Mouse (Mus musculus): ENCODE measurements around the gene Lhx5. TPM values are rescaled to one million over a fixed set of nuclear protein-coding genes. Genes with fewer than 3 reads are reported as not detected.

The Lhx5 gene
- polyA plus RNA-seq, 1 experiment from 2014 or later = 22.5 TPM

- no peak for ATAC-seq
- H3K36me3 ChIP-seq (ENCODE audit: control insufficient read depth, insufficient read depth, low read length) = no peaks in the 10 kb centered on the region
- no peak overlapping the region for H3K4me2 ChIP-seq (ENCODE audit: low read length)
- WGBS = 54% methylated on average over 13 of the region's 13 CpGs
- no peaks in the 10 kb centered on the region for H3K9me3 ChIP-seq (replicated peaks; ENCODE audit: control insufficient read depth, low read length, poor library complexity, severe bottlenecking)
- H3K9ac ChIP-seq (ENCODE audit: low read depth, low read length) = no peak overlapping the region
- H3K4me1 ChIP-seq (ENCODE audit: control insufficient read depth, insufficient read depth, low read length) = no peaks in the 10 kb centered on the region; the same call in 1 of the 2 replicates
- no peak overlapping the region for H3K4me3 ChIP-seq (ENCODE audit: low read depth, low read length)
- no peaks in the 10 kb centered on the region; the same call in 1 of the 2 replicates for H3K27me3 ChIP-seq (ENCODE audit: control insufficient read depth, insufficient read depth, low read depth, low read length)
- H3K27ac ChIP-seq (ENCODE audit: low read length) = no peak overlapping the region
Observed at GRCm38 (mm10) chr5:120447305-120447704, 15.8 kb downstream of the Lhx5 start.

DNA sequence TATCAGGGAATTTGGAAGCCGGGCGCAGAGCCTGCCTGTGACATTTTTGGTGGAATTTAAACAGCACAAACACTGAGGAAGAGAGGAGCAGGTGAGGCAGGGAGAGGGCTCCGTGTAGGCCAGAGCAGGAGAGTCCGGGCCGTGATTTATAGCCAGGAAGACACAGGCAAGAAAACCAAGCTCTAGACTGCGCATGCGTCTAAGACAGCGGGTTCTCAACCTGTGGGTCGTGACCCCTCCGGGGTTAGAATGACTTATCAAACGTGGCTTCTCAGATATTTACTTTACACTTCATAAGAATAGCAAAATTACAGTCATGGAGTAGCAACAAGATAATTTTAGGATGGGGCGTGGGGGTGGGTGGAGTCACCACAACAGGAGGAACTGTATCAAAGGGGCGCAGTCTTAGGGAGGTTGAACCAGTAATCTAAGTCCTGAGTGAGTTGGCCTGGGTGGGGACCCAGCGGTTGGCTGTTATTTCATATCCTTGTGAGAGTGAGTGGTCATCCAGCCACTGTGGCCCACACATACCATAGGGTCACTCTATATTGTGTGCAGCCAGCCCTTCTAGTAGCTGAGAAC is 23.3 kb downstream of the Lhx5 start:
- no peaks in the 10 kb centered on the region for H3K4me1 ChIP-seq (ENCODE audit: control insufficient read depth, insufficient read depth, low read length)
- H3K9me3 ChIP-seq (replicated peaks; ENCODE audit: control insufficient read depth, low read length, poor library complexity, severe bottlenecking) = no peaks in the 10 kb centered on the region
- H3K27me3 ChIP-seq (ENCODE audit: control insufficient read depth, insufficient read depth, low read depth, low read length) = peaks cover 6% of the 10 kb centered on the region; the same call in 1 of the 2 replicates
- H3K27ac ChIP-seq (ENCODE audit: low read length) = no peak overlapping the region
- no peak overlapping the region for H3K9ac ChIP-seq (ENCODE audit: low read depth, low read length)
- no peaks in the 10 kb centered on the region for H3K36me3 ChIP-seq (ENCODE audit: control insufficient read depth, insufficient read depth, low read length)
- no peak for ATAC-seq
- WGBS = 80% methylated on average over 14 of the region's 14 CpGs
- H3K4me2 ChIP-seq (ENCODE audit: low read length) = no peak overlapping the region
- no peak overlapping the region for H3K4me3 ChIP-seq (ENCODE audit: low read depth, low read length)

GRCm38 (mm10) chr5:120456253-120456652 is 24.8 kb downstream of the Lhx5 start:
- Histone ChIP-seq H3K9me3 (replicated peaks; ENCODE audit: control insufficient read depth, low read length, poor library complexity, severe bottlenecking) (no peaks in the 10 kb centered on the region), H3K36me3 (ENCODE audit: control insufficient read depth, insufficient read depth, low read length) (no peaks in the 10 kb centered on the region), H3K27ac (ENCODE audit: low read length) (no peak overlapping the region), H3K4me2 (ENCODE audit: low read length) (no peak overlapping the region), H3K4me1 (ENCODE audit: control insufficient read depth, insufficient read depth, low read length) (no peaks in the 10 kb centered on the region), H3K27me3 (ENCODE audit: control insufficient read depth, insufficient read depth, low read depth, low read length) (peaks cover 6% of the 10 kb centered on the region; the same call in 1 of the 2 replicates), H3K4me3 (ENCODE audit: low read depth, low read length) (no peak overlapping the region), H3K9ac (ENCODE audit: low read depth, low read length) (no peak overlapping the region)
- no peak for ATAC-seq
- WGBS = 56% methylated on average over 1 of the region's 1 CpGs

DNA sequence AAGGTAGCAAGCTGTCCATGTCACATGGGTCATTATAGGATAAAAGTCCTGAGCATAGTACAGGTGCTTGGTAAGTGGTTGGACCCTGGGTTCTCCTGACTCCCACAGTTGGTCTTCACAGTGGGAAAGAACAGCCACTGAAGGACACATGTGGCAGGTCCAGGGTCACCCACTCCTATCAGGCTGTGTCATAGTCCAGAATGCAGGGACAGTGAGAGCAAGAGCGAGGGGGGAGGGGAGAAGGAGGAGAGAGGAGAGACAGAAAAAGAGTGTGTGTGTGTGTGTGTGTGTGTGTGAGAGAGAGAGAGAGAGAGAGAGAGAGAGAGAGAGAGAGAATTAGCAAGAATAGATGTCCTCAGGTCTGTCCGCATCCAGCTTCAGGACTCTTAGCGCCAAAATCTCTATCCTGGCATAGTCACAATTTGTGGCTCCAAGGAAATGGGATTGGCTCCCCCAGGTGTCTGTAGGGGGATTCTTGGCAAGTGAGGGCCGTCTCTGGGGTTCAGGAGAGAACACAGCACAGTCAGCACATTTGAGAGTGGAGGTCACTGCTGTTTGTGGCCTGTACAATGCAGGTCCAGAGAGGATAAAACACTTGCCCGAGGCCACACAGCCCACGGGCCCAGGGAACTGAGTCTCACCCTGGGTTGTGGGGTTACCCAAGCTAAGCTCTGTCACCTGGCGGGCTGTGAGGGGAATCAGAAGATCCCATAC is 25.5 kb downstream of the Lhx5 start:
- Histone ChIP-seq H3K27me3 (ENCODE audit: control insufficient read depth, insufficient read depth, low read depth, low read length) (peaks cover 6% of the 10 kb centered on the region; the same call in 1 of the 2 replicates), H3K4me1 (ENCODE audit: control insufficient read depth, insufficient read depth, low read length) (no peaks in the 10 kb centered on the region), H3K27ac (ENCODE audit: low read length) (no peak overlapping the region), H3K9me3 (replicated peaks; ENCODE audit: control insufficient read depth, low read length, poor library complexity, severe bottlenecking) (no peaks in the 10 kb centered on the region), H3K36me3 (ENCODE audit: control insufficient read depth, insufficient read depth, low read length) (no peaks in the 10 kb centered on the region), H3K9ac (ENCODE audit: low read depth, low read length) (no peak overlapping the region), H3K4me3 (ENCODE audit: low read depth, low read length) (no peak overlapping the region), H3K4me2 (ENCODE audit: low read length) (no peak overlapping the region)
- ATAC-seq = no peak
- 54% methylated on average over 7 of the region's 7 CpGs for WGBS

DNA sequence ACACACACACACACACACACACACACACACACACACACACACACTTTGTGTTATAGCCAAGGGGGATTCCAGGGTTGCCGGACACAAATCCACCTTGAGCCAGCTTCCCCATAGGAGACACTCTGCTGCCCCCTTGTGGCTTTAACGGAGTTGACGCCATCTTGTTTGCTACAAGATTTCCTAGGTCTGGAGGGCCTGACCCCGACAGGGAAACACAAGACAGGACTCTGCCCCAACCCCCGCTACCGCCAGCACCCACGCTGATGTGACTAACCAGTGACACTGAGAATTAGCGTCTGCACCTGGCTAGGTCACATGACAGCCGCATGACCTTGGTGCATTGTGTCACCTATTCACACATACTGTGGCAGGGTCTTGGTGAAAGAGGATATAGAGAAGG is 26.1 kb downstream of the Lhx5 start:
- 5% methylated on average over 9 of the region's 9 CpGs for WGBS
- H3K4me2 ChIP-seq (ENCODE audit: low read length) = no peak overlapping the region
- no peak overlapping the region for H3K9ac ChIP-seq (ENCODE audit: low read depth, low read length)
- H3K4me3 ChIP-seq (ENCODE audit: low read depth, low read length) = no peak overlapping the region
- no peaks in the 10 kb centered on the region for H3K9me3 ChIP-seq (replicated peaks; ENCODE audit: control insufficient read depth, low read length, poor library complexity, severe bottlenecking)
- H3K4me1 ChIP-seq (ENCODE audit: control insufficient read depth, insufficient read depth, low read length) = no peaks in the 10 kb centered on the region
- ATAC-seq = no peak
- no peak overlapping the region for H3K27ac ChIP-seq (ENCODE audit: low read length)
- no peaks in the 10 kb centered on the region for H3K36me3 ChIP-seq (ENCODE audit: control insufficient read depth, insufficient read depth, low read length)
- peaks cover 10% of the 10 kb centered on the region; the same call in 1 of the 2 replicates for H3K27me3 ChIP-seq (ENCODE audit: control insufficient read depth, insufficient read depth, low read depth, low read length)

DNA sequence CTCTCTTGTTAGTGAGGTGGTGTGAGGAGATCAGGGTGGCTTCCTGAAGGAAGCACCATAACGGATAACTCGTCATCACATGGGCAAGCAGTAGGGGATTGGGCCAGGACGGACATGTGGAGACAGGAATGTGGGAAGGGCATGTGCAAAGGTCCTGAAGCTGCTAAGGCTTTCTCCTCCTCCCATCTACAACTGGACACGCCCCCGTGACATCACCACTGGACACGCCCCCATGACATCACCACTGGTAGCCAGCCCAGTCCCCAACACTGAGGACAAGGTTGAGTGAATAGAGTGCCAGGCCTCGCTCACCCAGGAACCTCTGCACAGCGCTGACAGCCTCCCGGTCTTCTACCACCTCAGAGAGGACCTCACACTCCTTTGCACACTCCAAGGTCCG is 27.6 kb downstream of the Lhx5 start:
- no peaks in the 10 kb centered on the region for H3K36me3 ChIP-seq (ENCODE audit: control insufficient read depth, insufficient read depth, low read length)
- peaks cover 10% of the 10 kb centered on the region; the same call in 1 of the 2 replicates for H3K27me3 ChIP-seq (ENCODE audit: control insufficient read depth, insufficient read depth, low read depth, low read length)
- no peak overlapping the region for H3K9ac ChIP-seq (ENCODE audit: low read depth, low read length)
- no peak overlapping the region for H3K4me3 ChIP-seq (ENCODE audit: low read depth, low read length)
- ATAC-seq = no peak
- H3K4me1 ChIP-seq (ENCODE audit: control insufficient read depth, insufficient read depth, low read length) = no peaks in the 10 kb centered on the region
- no peak overlapping the region for H3K4me2 ChIP-seq (ENCODE audit: low read length)
- no peaks in the 10 kb centered on the region for H3K9me3 ChIP-seq (replicated peaks; ENCODE audit: control insufficient read depth, low read length, poor library complexity, severe bottlenecking)
- no peak overlapping the region for H3K27ac ChIP-seq (ENCODE audit: low read length)
- 86% methylated on average over 10 of the region's 10 CpGs for WGBS

DNA sequence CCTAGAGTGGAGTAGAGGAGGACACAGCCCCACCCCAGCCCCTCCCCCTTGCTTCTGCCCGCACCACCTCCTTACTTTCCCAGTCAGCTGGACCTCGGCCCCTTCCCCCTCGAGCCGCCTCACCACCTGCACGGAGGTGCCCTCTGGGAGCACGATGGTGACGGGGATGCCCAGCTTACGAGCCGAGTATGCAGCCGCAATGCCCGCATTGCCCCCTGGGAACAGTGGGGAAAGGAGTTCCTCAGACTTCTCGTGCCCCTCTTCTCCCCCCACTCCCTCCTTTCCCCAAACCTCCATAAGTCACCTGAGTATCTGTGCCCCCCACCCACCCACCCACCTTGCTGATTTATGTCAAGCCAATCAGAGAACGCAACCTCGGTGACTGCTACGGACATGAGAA is 30.4 kb downstream of the Lhx5 start:
- no peak overlapping the region for H3K27ac ChIP-seq (ENCODE audit: low read length)
- H3K4me1 ChIP-seq (ENCODE audit: control insufficient read depth, insufficient read depth, low read length) = no peaks in the 10 kb centered on the region
- H3K4me2 ChIP-seq (ENCODE audit: low read length) = no peak overlapping the region
- 69% methylated on average over 15 of the region's 15 CpGs for WGBS
- H3K9me3 ChIP-seq (replicated peaks; ENCODE audit: control insufficient read depth, low read length, poor library complexity, severe bottlenecking) = no peaks in the 10 kb centered on the region
- H3K27me3 ChIP-seq (ENCODE audit: control insufficient read depth, insufficient read depth, low read depth, low read length) = 0 out of 2 replicates have a peak, but pooled peaks cover 4% of the 10 kb centered on the region
- H3K4me3 ChIP-seq (ENCODE audit: low read depth, low read length) = no peak overlapping the region
- no peak overlapping the region for H3K9ac ChIP-seq (ENCODE audit: low read depth, low read length)
- no peaks in the 10 kb centered on the region for H3K36me3 ChIP-seq (ENCODE audit: control insufficient read depth, insufficient read depth, low read length)
- ATAC-seq = no peak

- Histone ChIP-seq H3K9me3 (replicated peaks; ENCODE audit: control insufficient read depth, low read length, poor library complexity, severe bottlenecking) (no peaks in the 10 kb centered on the region), H3K4me3 (ENCODE audit: low read depth, low read length) (no peak overlapping the region), H3K9ac (ENCODE audit: low read depth, low read length) (no peak overlapping the region), H3K27me3 (ENCODE audit: control insufficient read depth, insufficient read depth, low read depth, low read length) (0 out of 2 replicates have a peak, but pooled peaks cover 8% of the 10 kb centered on the region), H3K36me3 (ENCODE audit: control insufficient read depth, insufficient read depth, low read length) (no peaks in the 10 kb centered on the region), H3K27ac (ENCODE audit: low read length) (no peak overlapping the region), H3K4me1 (ENCODE audit: control insufficient read depth, insufficient read depth, low read length) (no peaks in the 10 kb centered on the region), H3K4me2 (ENCODE audit: low read length) (no peak overlapping the region)
- WGBS = 80% methylated on average over 4 of the region's 4 CpGs
- ATAC-seq = no peak
Observed at GRCm38 (mm10) chr5:120464321-120464720, 32.8 kb downstream of the Lhx5 start.

DNA sequence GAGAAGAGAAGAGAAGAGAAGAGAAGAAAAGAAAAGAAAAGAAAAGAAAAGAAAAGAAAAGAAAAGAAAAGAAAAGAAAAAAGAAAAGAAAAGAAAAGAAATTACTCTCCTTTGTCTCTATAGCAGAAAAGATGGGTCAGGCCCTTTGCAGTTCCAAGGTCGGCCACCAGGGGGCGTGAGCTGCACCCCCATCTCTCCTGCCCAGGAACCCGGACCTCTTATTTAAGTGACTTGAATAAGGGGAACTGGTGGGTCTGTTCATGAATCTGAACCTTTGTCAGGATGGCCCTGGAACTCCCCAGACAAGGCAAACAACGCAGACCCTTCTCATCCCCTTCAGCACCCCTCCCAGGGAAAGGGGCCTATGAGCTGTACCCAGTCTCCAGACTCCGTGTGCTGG is 33.6 kb downstream of the Lhx5 start:
- 0 out of 2 replicates have a peak, but pooled peaks cover 8% of the 10 kb centered on the region for H3K27me3 ChIP-seq (ENCODE audit: control insufficient read depth, insufficient read depth, low read depth, low read length)
- H3K4me2 ChIP-seq (ENCODE audit: low read length) = no peak overlapping the region
- no peaks in the 10 kb centered on the region for H3K4me1 ChIP-seq (ENCODE audit: control insufficient read depth, insufficient read depth, low read length)
- WGBS = 41% methylated on average over 5 of the region's 5 CpGs
- no peaks in the 10 kb centered on the region for H3K36me3 ChIP-seq (ENCODE audit: control insufficient read depth, insufficient read depth, low read length)
- H3K9me3 ChIP-seq (replicated peaks; ENCODE audit: control insufficient read depth, low read length, poor library complexity, severe bottlenecking) = no peaks in the 10 kb centered on the region
- H3K9ac ChIP-seq (ENCODE audit: low read depth, low read length) = no peak overlapping the region
- no peak for ATAC-seq
- H3K27ac ChIP-seq (ENCODE audit: low read length) = no peak overlapping the region
- H3K4me3 ChIP-seq (ENCODE audit: low read depth, low read length) = no peak overlapping the region

Measured in midbrain, embryonic 16.5 days (tissue).